Mouse (Mus musculus): ENCODE results near the gene Ms4a5. TPM values are rescaled to one million over a fixed set of nuclear protein-coding genes. Genes with fewer than 3 reads are reported as not detected.

Ms4a5 gene
- polyA plus RNA-seq, 1 experiment: not detected

DNA sequence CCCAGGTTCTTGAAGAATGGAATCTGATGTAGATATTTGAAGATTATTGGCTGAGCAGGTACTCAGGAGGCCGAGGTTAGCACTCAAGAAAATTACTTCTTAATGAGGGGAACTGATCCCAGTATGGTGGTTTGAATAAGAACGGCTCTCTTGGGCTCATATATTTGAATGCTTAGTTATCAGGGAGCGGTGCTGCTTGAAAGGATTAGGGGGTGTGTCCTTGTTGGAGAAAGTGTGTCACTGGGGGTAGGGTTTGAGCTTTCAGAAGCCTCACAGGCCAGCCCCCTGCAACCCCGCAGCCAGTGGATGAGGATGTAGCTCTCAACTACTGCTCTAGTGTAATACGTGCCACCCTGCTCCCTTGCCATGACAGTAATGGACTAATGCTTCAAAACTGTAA lies 41.1 kb downstream of the Ms4a5 start:
- no peak overlapping the region for H3K27ac ChIP-seq (ENCODE audit: insufficient read depth, low read length)
- H3K9ac ChIP-seq (ENCODE audit: low read depth, poor library complexity, severe bottlenecking): no peak overlapping the region
- no peaks in the 10 kb centered on the region for H3K9me3 ChIP-seq (replicated peaks; ENCODE audit: control insufficient read depth, insufficient read depth, low read length, poor library complexity, severe bottlenecking)
- no peak overlapping the region for H3K4me3 ChIP-seq (ENCODE audit: low read depth, low read length)
- no peaks in the 10 kb centered on the region for H3K36me3 ChIP-seq (ENCODE audit: control insufficient read depth, insufficient read depth, low read length, poor library complexity, severe bottlenecking)
- H3K4me1 ChIP-seq (ENCODE audit: control insufficient read depth, insufficient read depth, low read length): no peaks in the 10 kb centered on the region
- TF ChIP-seq CTCF (IDR thresholded peaks at IDR 0.05; ENCODE audit: low read depth, low read length) (no peak), EP300 (IDR thresholded peaks at IDR 0.05; ENCODE audit: insufficient read depth, low read depth, low read length) (no peak), POLR2A (IDR thresholded peaks at IDR 0.05; ENCODE audit: insufficient read depth, low read length) (no peak)
- H3K27me3 ChIP-seq (ENCODE audit: control insufficient read depth, insufficient read depth, low read length, poor library complexity, severe bottlenecking): no peaks in the 10 kb centered on the region

- H3K4me1 ChIP-seq (ENCODE audit: control insufficient read depth, insufficient read depth, low read length): no peaks in the 10 kb centered on the region
- H3K27me3 ChIP-seq (ENCODE audit: control insufficient read depth, insufficient read depth, low read length, poor library complexity, severe bottlenecking): no peaks in the 10 kb centered on the region
- no peak overlapping the region for H3K4me3 ChIP-seq (ENCODE audit: low read depth, low read length)
- H3K9ac ChIP-seq (ENCODE audit: low read depth, poor library complexity, severe bottlenecking): no peak overlapping the region
- no peaks in the 10 kb centered on the region for H3K36me3 ChIP-seq (ENCODE audit: control insufficient read depth, insufficient read depth, low read length, poor library complexity, severe bottlenecking)
- TF ChIP-seq EP300 (IDR thresholded peaks at IDR 0.05; ENCODE audit: insufficient read depth, low read depth, low read length): no peak
- no peak for TF ChIP-seq POLR2A (IDR thresholded peaks at IDR 0.05; ENCODE audit: insufficient read depth, low read length)
- no peak for TF ChIP-seq CTCF (IDR thresholded peaks at IDR 0.05; ENCODE audit: low read depth, low read length)
- H3K27ac ChIP-seq (ENCODE audit: insufficient read depth, low read length): no peak overlapping the region
- no peaks in the 10 kb centered on the region for H3K9me3 ChIP-seq (replicated peaks; ENCODE audit: control insufficient read depth, insufficient read depth, low read length, poor library complexity, severe bottlenecking)
These were observed 47.9 kb downstream of the Ms4a5 start for GRCm38 (mm10) chr19:11235820-11236219.

GRCm38 (mm10) chr19:11234921-11235735 lies 48.5 kb downstream of the Ms4a5 start:
- H3K27ac ChIP-seq (ENCODE audit: insufficient read depth, low read length): no peak overlapping the region
- H3K4me1 ChIP-seq (ENCODE audit: control insufficient read depth, insufficient read depth, low read length): no peaks in the 10 kb centered on the region
- no peak overlapping the region for H3K9ac ChIP-seq (ENCODE audit: low read depth, poor library complexity, severe bottlenecking)
- no peaks in the 10 kb centered on the region for H3K27me3 ChIP-seq (ENCODE audit: control insufficient read depth, insufficient read depth, low read length, poor library complexity, severe bottlenecking)
- H3K36me3 ChIP-seq (ENCODE audit: control insufficient read depth, insufficient read depth, low read length, poor library complexity, severe bottlenecking): no peaks in the 10 kb centered on the region
- H3K9me3 ChIP-seq (replicated peaks; ENCODE audit: control insufficient read depth, insufficient read depth, low read length, poor library complexity, severe bottlenecking): no peaks in the 10 kb centered on the region
- no peak overlapping the region for H3K4me3 ChIP-seq (ENCODE audit: low read depth, low read length)
- no peak for TF ChIP-seq POLR2A (IDR thresholded peaks at IDR 0.05; ENCODE audit: insufficient read depth, low read length)

- Histone ChIP-seq H3K27ac (ENCODE audit: insufficient read depth, low read length) (no peak overlapping the region), H3K4me1 (ENCODE audit: control insufficient read depth, insufficient read depth, low read length) (no peaks in the 10 kb centered on the region)
These were observed 49.4 kb downstream of the Ms4a5 start for GRCm38 (mm10) chr19:11234244-11234643.

GRCm38 (mm10) chr19:11232348-11232747 lies 51.3 kb downstream of the Ms4a5 start, which contains the start of gene Ms4a12:
Gene Ms4a12 (minus strand): TSS chr19:11232448.
- Histone ChIP-seq H3K9me3 (replicated peaks; ENCODE audit: control insufficient read depth, insufficient read depth, low read length, poor library complexity, severe bottlenecking) (no peaks in the 10 kb centered on the region), H3K4me3 (ENCODE audit: low read depth, low read length) (no peak within 1 kb of the TSS), H3K9ac (ENCODE audit: low read depth, poor library complexity, severe bottlenecking) (no peak within 1 kb of the TSS), H3K27me3 (ENCODE audit: control insufficient read depth, insufficient read depth, low read length, poor library complexity, severe bottlenecking) (no peaks in the 10 kb centered on the region), H3K36me3 (ENCODE audit: control insufficient read depth, insufficient read depth, low read length, poor library complexity, severe bottlenecking) (no peaks in the 10 kb centered on the region), H3K27ac (ENCODE audit: insufficient read depth, low read length) (no peak within 1 kb of the TSS), H3K4me1 (ENCODE audit: control insufficient read depth, insufficient read depth, low read length) (no peaks in the 10 kb centered on the region)
- no peak for TF ChIP-seq CTCF (IDR thresholded peaks at IDR 0.05; ENCODE audit: low read depth, low read length)
- no peak for TF ChIP-seq POLR2A (IDR thresholded peaks at IDR 0.05; ENCODE audit: insufficient read depth, low read length)

More at GRCm38 (mm10) chr19:11234244-11234643, 49.4 kb downstream of the Ms4a5 start:
- TF ChIP-seq CTCF (IDR thresholded peaks at IDR 0.05; ENCODE audit: low read depth, low read length): no peak
- no peak for TF ChIP-seq POLR2A (IDR thresholded peaks at IDR 0.05; ENCODE audit: insufficient read depth, low read length)
- Histone ChIP-seq H3K4me3 (ENCODE audit: low read depth, low read length) (no peak overlapping the region), H3K9me3 (replicated peaks; ENCODE audit: control insufficient read depth, insufficient read depth, low read length, poor library complexity, severe bottlenecking) (no peaks in the 10 kb centered on the region), H3K27me3 (ENCODE audit: control insufficient read depth, insufficient read depth, low read length, poor library complexity, severe bottlenecking) (no peaks in the 10 kb centered on the region), H3K36me3 (ENCODE audit: control insufficient read depth, insufficient read depth, low read length, poor library complexity, severe bottlenecking) (no peaks in the 10 kb centered on the region), H3K9ac (ENCODE audit: low read depth, poor library complexity, severe bottlenecking) (no peak overlapping the region)

Other genes with a start within 250 kb of the Ms4a5 start
- not detected in 2 replicates for gene Ms4a8a, start 202.8 kb downstream of the Ms4a5 start, polyA plus RNA-seq (2011; ENCODE audit: insufficient read depth, insufficient read length, low read depth, missing spikeins)
- gene 1700017D01Rik, start 153.0 kb downstream of the Ms4a5 start, polyA plus RNA-seq (2011; ENCODE audit: insufficient read depth, insufficient read length, low read depth, missing spikeins): not detected in 2 replicates
- not detected in 2 replicates for gene 1700025F22Rik, start 118.6 kb downstream of the Ms4a5 start, polyA plus RNA-seq (2011; ENCODE audit: insufficient read depth, insufficient read length, low read depth, missing spikeins)
- not detected in 2 replicates for gene Ms4a13, start 87.1 kb downstream of the Ms4a5 start, polyA plus RNA-seq (2011; ENCODE audit: insufficient read depth, insufficient read length, low read depth, missing spikeins)
- gene Ms4a12, start 51.4 kb downstream of the Ms4a5 start, polyA plus RNA-seq (2011; ENCODE audit: insufficient read depth, insufficient read length, low read depth, missing spikeins): not detected in 2 replicates
- not detected in 2 replicates for gene Ms4a1, start 17.6 kb downstream of the Ms4a5 start, polyA plus RNA-seq (2011; ENCODE audit: insufficient read depth, insufficient read length, low read depth, missing spikeins)
- gene Ms4a14, start 30.6 kb upstream of the Ms4a5 start, polyA plus RNA-seq (2011; ENCODE audit: insufficient read depth, insufficient read length, low read depth, missing spikeins): not detected in 2 replicates
- not detected in 2 replicates for gene Ms4a7, start 52.3 kb upstream of the Ms4a5 start, polyA plus RNA-seq (2011; ENCODE audit: insufficient read depth, insufficient read length, low read depth, missing spikeins)
- gene Ms4a4a, start 91.7 kb upstream of the Ms4a5 start, polyA plus RNA-seq (2011; ENCODE audit: insufficient read depth, insufficient read length, low read depth, missing spikeins): not detected in 2 replicates
- gene Ms4a4c, start 120.9 kb upstream of the Ms4a5 start, polyA plus RNA-seq (2011; ENCODE audit: insufficient read depth, insufficient read length, low read depth, missing spikeins): not detected in 2 replicates
- not detected in 2 replicates for gene Ms4a4b, start 159.7 kb upstream of the Ms4a5 start, polyA plus RNA-seq (2011; ENCODE audit: insufficient read depth, insufficient read length, low read depth, missing spikeins)
- not detected in 2 replicates for gene Ms4a6c, start 185.5 kb upstream of the Ms4a5 start, polyA plus RNA-seq (2011; ENCODE audit: insufficient read depth, insufficient read length, low read depth, missing spikeins)
- gene Gm8369, start 202.1 kb upstream of the Ms4a5 start, polyA plus RNA-seq (2011; ENCODE audit: insufficient read depth, insufficient read length, low read depth, missing spikeins): not detected in 2 replicates
- not detected in 2 replicates for gene Ms4a6b, start 232.6 kb upstream of the Ms4a5 start, polyA plus RNA-seq (2011; ENCODE audit: insufficient read depth, insufficient read length, low read depth, missing spikeins)